Mouse (Mus musculus) 3134 (cell line): Measurements from ENCODE around the gene Tubd1.

Experiments used
- DNase-seq: peaks from one replicate; pipeline ENCODE4 v3.0.0-alpha.2; 2011; ENCODE audit warnings: low spot score; ENCODE audit not compliant: insufficient read length; ENCODE audit errors: extremely low read depth

Gene Tubd1

GRCm38 (mm10) chr11:86596187-86596960, 51.6 kb downstream of the Tubd1 start:
- no peak for DNase-seq

GRCm38 (mm10) chr11:86596976-86597375, 52.2 kb downstream of the Tubd1 start:
- no peak for DNase-seq

- no peak for DNase-seq
Measured at GRCm38 (mm10) chr11:86598154-86598553, 53.4 kb downstream of the Tubd1 start.

- DNase-seq = no peak
Measured at GRCm38 (mm10) chr11:86598572-86598971, 53.8 kb downstream of the Tubd1 start.

- DNase-seq = no peak
Measured at GRCm38 (mm10) chr11:86599378-86600208, 54.8 kb downstream of the Tubd1 start.

GRCm38 (mm10) chr11:86600209-86600557, 55.4 kb downstream of the Tubd1 start:
- DNase-seq = no peak

GRCm38 (mm10) chr11:86602116-86602515, 57.3 kb downstream of the Tubd1 start:
- DNase-seq = no peak

- no peak for DNase-seq
Measured at GRCm38 (mm10) chr11:86603719-86604118, 58.9 kb downstream of the Tubd1 start.

GRCm38 (mm10) chr11:86604289-86604688, 59.5 kb downstream of the Tubd1 start:
- DNase-seq = no peak

- DNase-seq = no peak
Measured at GRCm38 (mm10) chr11:86604732-86605520, 60.1 kb downstream of the Tubd1 start.

GRCm38 (mm10) chr11:86606621-86607339, 62.0 kb downstream of the Tubd1 start:
- no peak for DNase-seq

GRCm38 (mm10) chr11:86607808-86608350, 63.1 kb downstream of the Tubd1 start:
- DNase-seq = peak; percentile 42

- no peak for DNase-seq
Measured at GRCm38 (mm10) chr11:86610239-86610638, 65.4 kb downstream of the Tubd1 start.

- no peak for DNase-seq
Measured at GRCm38 (mm10) chr11:86611991-86612390, 67.2 kb downstream of the Tubd1 start.

- DNase-seq = no peak
Measured at GRCm38 (mm10) chr11:86614056-86614530, 69.3 kb downstream of the Tubd1 start.

GRCm38 (mm10) chr11:86614607-86615006, 69.8 kb downstream of the Tubd1 start:
- no peak for DNase-seq
